Mouse (Mus musculus): ENCODE data around the gene Shc3. TPM values are rescaled to one million over a fixed set of nuclear protein-coding genes. Genes with fewer than 3 reads are reported as not detected.
A peak's percentile ranks its signal among the peaks of the same experiment; 100 is the strongest.

Gene Shc3
- polyA plus RNA-seq, 2 experiments from 2014 or later: not detected

DNA sequence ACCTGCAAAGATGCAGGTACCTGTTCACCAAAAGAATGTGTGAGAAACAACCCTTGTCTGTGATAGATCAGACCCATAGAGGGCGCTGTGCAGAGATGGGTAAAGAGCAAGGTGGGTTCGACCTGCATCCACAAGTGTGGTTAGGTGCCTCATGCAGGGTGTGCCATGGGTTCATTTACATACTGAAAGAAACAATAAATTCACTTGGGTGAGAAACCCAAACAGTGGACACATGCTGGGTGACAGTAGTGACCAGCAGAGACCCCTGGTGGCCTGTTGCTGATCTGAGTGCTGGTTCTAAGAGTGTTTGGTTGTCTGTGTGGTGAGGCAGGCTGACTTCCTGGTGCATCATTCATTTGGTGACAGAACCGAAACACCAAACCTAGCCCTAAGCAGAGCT, 155.8 kb downstream of the Shc3 start:
- no peak for ATAC-seq

DNA sequence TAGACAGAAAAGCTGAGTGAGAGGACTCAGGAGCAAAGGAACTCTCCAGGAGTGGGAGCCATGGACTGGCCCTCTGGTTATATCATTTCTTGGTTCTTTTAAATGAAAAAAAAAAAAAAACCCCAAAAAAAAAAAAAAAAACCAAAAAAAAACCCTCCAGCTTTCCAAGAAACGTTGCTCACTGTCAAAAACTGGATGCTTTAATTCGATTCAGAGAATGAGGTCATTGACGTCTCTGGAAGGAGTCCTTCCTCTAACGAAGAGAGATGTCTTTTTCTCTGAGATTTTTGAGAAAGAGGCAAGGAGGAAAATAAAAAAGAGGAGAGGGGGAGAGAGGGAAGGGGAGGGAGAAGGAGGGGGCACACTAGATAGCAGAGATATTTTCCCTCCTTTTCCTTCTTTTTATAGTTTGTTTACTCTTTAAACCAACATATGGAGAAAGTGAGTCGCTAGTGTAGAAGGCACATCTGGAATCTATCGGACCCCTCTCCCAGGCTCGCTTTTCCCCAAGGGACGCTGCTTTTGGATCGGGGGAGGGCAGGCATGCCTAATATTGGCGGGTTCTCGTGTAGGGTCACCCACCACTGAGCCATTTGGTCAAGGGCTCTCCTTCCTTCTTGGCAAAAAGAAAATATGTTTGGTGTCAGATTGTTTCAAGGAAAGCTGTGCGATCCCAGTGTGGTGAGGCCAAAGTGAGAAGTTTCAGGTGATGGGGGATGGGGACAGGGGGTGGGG, 157.4 kb downstream of the Shc3 start:
- ATAC-seq: no peak

- no peak for ATAC-seq
Measured at GRCm38 (mm10) chr13:51411243-51411642, 158.0 kb downstream of the Shc3 start.

DNA sequence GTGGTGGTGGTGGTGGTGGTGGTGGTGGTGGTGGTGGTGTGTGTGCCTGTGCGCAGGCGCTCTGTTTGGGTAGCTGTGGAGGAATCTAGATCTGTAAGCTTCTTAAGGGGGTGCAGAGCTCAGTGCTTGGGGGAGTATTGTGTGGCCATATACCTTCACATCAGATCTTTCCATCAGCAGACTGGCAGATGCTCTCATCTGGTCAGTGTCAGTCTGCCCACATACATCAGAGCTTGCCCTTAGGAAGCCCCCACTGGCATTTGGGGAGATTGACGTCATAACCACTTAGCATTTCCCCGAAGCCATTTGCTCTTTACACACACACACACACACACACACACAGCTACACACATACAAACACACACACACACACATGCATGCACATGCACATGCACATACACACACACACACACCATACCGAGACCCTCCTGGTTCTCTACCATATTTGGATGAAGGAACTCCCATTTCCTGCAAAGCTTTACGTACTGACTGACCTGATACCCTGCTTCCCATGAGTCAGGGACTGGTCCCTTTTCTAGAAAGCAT, 159.2 kb downstream of the Shc3 start:
- ATAC-seq: no peak

GRCm38 (mm10) chr13:51408519-51409001, 160.7 kb downstream of the Shc3 start, which contains the start of gene S1pr3:
Gene S1pr3 (plus strand): TSS chr13:51408639.
- ATAC-seq: no peak

DNA sequence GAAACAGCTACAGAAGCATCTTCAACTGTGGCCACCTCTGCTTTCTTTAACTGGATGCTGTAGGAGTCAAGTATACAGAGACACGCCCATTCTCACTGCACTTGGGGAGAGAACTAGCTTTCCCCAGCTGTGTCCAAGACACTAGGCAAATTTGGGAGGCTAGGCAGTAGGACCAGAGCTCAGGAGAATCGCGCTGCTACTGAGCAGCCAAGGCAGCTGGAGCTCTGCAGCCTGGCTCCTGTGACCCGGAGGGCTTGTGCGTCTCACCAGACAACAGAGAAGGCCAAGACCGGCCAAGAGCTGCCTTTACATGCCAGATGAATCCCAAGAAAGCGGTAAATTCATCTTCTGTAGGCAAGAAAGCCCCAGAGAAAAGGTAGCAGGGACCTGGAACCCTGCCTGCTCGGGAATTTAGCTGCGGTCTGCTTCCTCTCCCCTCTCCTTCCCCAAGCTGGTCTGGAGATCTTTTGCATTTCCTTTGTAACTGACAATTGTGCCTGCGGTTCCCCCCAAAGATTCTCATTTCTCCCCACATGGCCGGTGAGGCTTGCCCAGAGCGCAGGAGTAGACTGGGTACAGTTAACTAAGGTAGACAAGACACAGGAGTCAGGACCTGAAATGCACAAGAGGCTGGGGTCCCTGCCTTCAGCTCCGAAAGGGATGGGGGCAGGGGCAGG, 161.5 kb downstream of the Shc3 start:
- ATAC-seq: no peak

GRCm38 (mm10) chr13:51405731-51406320, 163.4 kb downstream of the Shc3 start:
- no peak for ATAC-seq

- ATAC-seq: no peak
Measured at GRCm38 (mm10) chr13:51404566-51404965, 164.7 kb downstream of the Shc3 start.

GRCm38 (mm10) chr13:51400736-51401501, 168.3 kb downstream of the Shc3 start:
- peak; percentile 62 for ATAC-seq

DNA sequence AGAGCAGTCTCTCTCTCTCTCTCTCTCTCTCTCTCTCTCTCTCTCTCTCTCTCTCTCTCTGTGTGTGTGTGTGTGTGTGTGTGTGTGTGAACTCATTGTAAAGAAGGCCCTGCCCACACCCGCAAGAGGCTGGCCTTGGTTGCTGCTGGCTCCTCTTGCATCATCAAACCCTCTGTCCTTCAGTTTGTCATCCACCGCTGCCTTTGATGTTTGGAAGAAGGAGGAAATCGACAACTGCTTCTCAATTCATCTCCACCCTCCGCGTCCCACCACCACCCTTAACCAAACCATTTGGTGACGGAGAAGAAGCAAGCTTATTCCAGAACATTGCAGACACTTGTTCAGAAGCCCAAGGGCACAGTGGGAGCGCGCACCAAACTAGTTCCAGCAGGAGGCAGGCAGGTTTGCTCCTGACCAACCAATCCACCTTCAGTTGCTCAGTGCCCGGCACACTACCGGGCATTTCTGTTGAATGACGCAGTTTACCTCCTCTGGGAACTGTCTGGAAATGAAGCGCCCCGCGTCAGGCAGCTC, 169.0 kb downstream of the Shc3 start:
- peak; percentile 65 for ATAC-seq

- ATAC-seq: no peak
Measured at GRCm38 (mm10) chr13:51399562-51399961, 169.7 kb downstream of the Shc3 start.

GRCm38 (mm10) chr13:51397861-51398260, 171.4 kb downstream of the Shc3 start:
- peak; percentile 28 for ATAC-seq

DNA sequence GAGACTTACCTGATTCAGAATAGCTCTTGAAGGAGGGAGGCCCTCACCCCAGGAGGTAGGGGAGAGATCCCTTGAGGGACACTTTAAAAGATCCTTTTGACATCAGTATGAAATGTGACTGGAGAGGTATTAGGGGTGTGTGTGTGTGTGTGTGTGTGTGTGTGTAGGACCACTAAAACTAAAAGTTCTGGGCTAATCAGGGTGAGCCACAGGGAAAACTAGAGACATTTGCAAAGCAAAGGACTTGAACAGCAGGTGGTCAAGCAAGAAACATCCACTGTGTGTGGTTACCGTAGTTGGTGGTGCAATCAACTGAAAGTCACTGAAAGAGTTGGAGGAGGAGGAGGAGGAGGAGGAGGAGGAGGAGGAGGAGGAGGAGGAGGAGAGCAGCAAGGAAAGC, 177.0 kb downstream of the Shc3 start:
- ATAC-seq: no peak

DNA sequence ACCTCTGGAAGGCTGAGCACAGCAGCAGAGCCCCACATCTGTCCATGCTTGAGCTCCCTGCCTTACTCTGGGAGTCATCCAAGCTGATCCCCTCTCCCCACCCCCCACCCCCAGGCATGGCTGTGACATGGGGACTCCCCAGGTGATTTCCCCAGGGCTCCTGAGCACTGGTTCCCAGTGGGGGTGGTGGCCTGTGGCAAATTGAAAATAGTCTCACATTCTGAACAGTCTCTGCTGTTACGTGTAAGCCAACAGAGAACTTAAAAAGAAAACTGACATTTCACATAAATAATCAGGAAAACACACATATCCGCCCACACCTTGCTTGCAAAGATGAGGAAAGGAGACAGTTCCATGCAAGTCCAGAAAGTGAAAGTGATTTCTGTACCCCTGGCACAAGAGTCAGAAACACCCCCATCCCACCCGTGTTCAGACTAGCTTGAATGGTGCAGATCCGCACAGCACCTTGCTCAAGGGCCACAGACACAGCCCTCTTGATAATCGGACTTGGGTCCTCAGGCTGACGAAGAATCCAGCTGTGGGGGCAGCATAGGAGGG, 177.8 kb downstream of the Shc3 start:
- peak; percentile 29 for ATAC-seq

GRCm38 (mm10) chr13:51390398-51390797, 178.8 kb downstream of the Shc3 start:
- ATAC-seq: no peak

DNA sequence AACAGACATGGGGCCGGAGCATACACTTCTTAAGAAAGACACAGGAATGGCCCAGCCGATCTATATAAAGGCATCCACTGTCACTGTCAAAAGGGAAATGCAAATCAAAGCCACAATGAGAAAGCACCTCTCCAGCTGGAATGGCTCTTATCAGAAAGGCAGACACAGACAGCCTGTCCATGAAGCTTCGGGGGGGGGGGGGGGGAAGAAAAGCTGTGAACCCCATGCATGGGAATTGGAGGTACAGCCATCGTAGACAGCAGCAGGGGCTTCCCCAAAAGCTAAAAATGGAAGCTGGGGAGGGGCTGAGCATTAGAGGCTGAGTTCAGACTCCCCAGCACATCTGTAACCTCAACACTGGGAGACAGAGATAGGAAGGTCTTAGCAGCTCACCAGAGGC, 181.3 kb downstream of the Shc3 start:
- ATAC-seq: no peak

- no peak for ATAC-seq
Measured at GRCm38 (mm10) chr13:51384899-51385298, 184.3 kb downstream of the Shc3 start.

GRCm38 (mm10) chr13:51381498-51381897, 187.7 kb downstream of the Shc3 start:
- no peak for ATAC-seq
